Comparison of ENCODE assay signal across 30 mouse cellular contexts in the genomic region with DNA sequence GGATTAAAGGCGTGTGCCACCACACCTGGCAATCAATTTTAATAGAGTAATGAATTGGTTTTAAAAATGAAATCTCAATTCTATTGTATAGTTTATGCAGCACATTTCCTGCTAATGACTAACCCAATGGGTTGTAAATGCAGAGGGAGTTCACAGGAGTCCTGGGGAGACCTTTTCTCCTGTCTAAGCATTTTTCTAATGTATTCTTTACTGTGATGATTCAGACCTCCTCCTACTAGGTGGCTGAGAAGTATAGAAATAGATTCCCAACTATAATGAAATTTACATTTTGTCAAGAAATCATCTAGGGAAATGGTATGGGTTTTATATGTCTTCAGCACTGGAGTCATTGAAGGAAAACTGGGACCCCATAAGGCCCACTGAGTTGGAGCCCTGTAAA.
"Had no signal": no experiment of that assay in that cellular context is flagged by ENCODE, and none has a peak within 500 bp of the region (broad histone marks: within the 10 kb centered on the region; RNA-seq: fewer than 3 reads in every experiment).

No protein-coding gene starts in this region.

- H3K4me1 ChIP-seq: limb, embryonic 10.5 days; limb, embryonic 12.5 days; limb, embryonic 13.5 days; liver, embryonic 12.5 days; liver, embryonic 13.5 days; liver, embryonic 15.5 days; lung, embryonic 15.5 days; midbrain, embryonic 10.5 days; midbrain, embryonic 12.5 days; midbrain, embryonic 15.5 days had no signal

- H3K4me3 ChIP-seq: left cerebral cortex, adult 2 months; limb, embryonic 10.5 days; limb, embryonic 12.5 days; limb, embryonic 13.5 days; limb, embryonic 15.5 days; liver, embryonic 12.5 days; liver, embryonic 13.5 days; liver, embryonic 15.5 days; lung, embryonic 15.5 days; megakaryocyte, embryonic 14.5 days; midbrain, embryonic 10.5 days; midbrain, embryonic 12.5 days; midbrain, embryonic 15.5 days; myocyte; neural tube, embryonic 12.5 days had no signal

- H3K4me2 ChIP-seq: limb, embryonic 12.5 days; limb, embryonic 13.5 days; limb, embryonic 15.5 days; liver, embryonic 11.5 days; liver, embryonic 12.5 days; liver, embryonic 13.5 days; liver, embryonic 15.5 days; lung, embryonic 14.5 days; lung, embryonic 15.5 days; midbrain, embryonic 12.5 days; midbrain, embryonic 15.5 days; neural tube, embryonic 12.5 days had no signal

- H3K9me3 ChIP-seq: limb, embryonic 10.5 days; limb, embryonic 12.5 days; limb, embryonic 13.5 days; limb, embryonic 15.5 days; liver, embryonic 12.5 days; liver, embryonic 13.5 days; liver, embryonic 15.5 days; lung, embryonic 15.5 days; midbrain, embryonic 10.5 days; midbrain, embryonic 12.5 days; midbrain, embryonic 15.5 days; neural tube, embryonic 12.5 days had no signal

- H3K9ac ChIP-seq: limb, embryonic 12.5 days; limb, embryonic 13.5 days; limb, embryonic 15.5 days; liver, embryonic 12.5 days; liver, embryonic 13.5 days; liver, embryonic 14.5 days; liver, embryonic 15.5 days; liver, postnatal 0 days; lung, embryonic 14.5 days; lung, embryonic 15.5 days; midbrain, embryonic 12.5 days; midbrain, embryonic 15.5 days; neural tube, embryonic 12.5 days had no signal

- H3K27me3 ChIP-seq: limb, embryonic 12.5 days; limb, embryonic 15.5 days; liver, embryonic 12.5 days; liver, embryonic 13.5 days; liver, embryonic 15.5 days; lung, embryonic 15.5 days; megakaryocyte, embryonic 14.5 days; midbrain, embryonic 12.5 days; midbrain, embryonic 15.5 days; neural tube, embryonic 12.5 days had no signal

- H3K27ac ChIP-seq: left cerebral cortex, adult 2 months; limb, embryonic 10.5 days; limb, embryonic 12.5 days; limb, embryonic 13.5 days; limb, embryonic 15.5 days; liver, embryonic 12.5 days; liver, embryonic 13.5 days; liver, embryonic 14.5 days; liver, embryonic 15.5 days; lung, embryonic 15.5 days; macrophage; midbrain, embryonic 10.5 days; midbrain, embryonic 12.5 days; midbrain, embryonic 15.5 days; neural tube, embryonic 12.5 days had no signal

- ATAC-seq: liver, embryonic 12.5 days; liver, postnatal 0 days; lung, postnatal 0 days; midbrain, embryonic 15.5 days; midbrain, embryonic 16.5 days had no signal

- DNase-seq: left cerebral cortex, postnatal 4 days; liver; liver, embryonic 13.5 days; liver, postnatal 0 days; lung, adult 18-20 months; lung, adult 2 months; lung, embryonic 14.5 days; lung, postnatal 10 days; lung, postnatal 14 days; lung, postnatal 36 days; midbrain, embryonic 14.5 days had no signal

- H3K36me3 ChIP-seq: limb, embryonic 10.5 days; limb, embryonic 12.5 days; limb, embryonic 13.5 days; limb, embryonic 15.5 days; liver, embryonic 12.5 days; liver, embryonic 13.5 days; liver, embryonic 15.5 days; lung, embryonic 15.5 days; midbrain, embryonic 10.5 days; midbrain, embryonic 12.5 days; midbrain, embryonic 15.5 days; neural tube, embryonic 12.5 days had no signal
